Mouse (Mus musculus) hindbrain, embryonic 11.5 days (tissue): ENCODE measurements around the gene Slc35e3. TPM values are rescaled to one million over a fixed set of nuclear protein-coding genes. Genes with fewer than 3 reads are reported as not detected.

Experiments used
- ATAC-seq: fragments of 200-750 bp; cut with Nextera tagmentation; 2 replicates; pipeline ENCODE4 v1.8.0; 2017; ENCODE audit warnings: mild to moderate bottlenecking, moderate TSS enrichment, moderate library complexity; ENCODE audit not compliant: low FRiP score
- DNase-seq: peaks from one replicate; pipeline ENCODE4 v3.0.0-alpha.2; 2015; ENCODE audit warnings: low spot score
- H3K27ac ChIP-seq: fragments of 300-500 bp; sonication (generic); 2 replicates; pipeline ENCODE4 v1.5.1; 2014; ENCODE audit warnings: mild to moderate bottlenecking, low read depth, low read length
- H3K27me3 ChIP-seq: fragments of 300-500 bp; sonication (generic); 2 replicates; pipeline ENCODE4 v1.6.1; 2014; ENCODE audit warnings: mild to moderate bottlenecking, low read length, moderate library complexity, mixed read lengths; ENCODE audit not compliant: control insufficient read depth, insufficient read depth
- H3K36me3 ChIP-seq: fragments of 300-500 bp; sonication (generic); 2 replicates; pipeline ENCODE4 v1.6.1; 2014; ENCODE audit warnings: mild to moderate bottlenecking, low read length, moderate library complexity, mixed read lengths; ENCODE audit not compliant: control insufficient read depth, insufficient read depth
- H3K4me1 ChIP-seq: fragments of 300-500 bp; sonication (generic); replicated peaks from 2 replicates; pipeline ENCODE4 v1.6.1; 2014; ENCODE audit warnings: low read length, mixed read lengths; ENCODE audit not compliant: control insufficient read depth, insufficient read depth
- H3K4me2 ChIP-seq: fragments of 300-500 bp; sonication (generic); replicated peaks from 2 replicates; pipeline ENCODE4 v1.6.1; 2014; ENCODE audit warnings: mild to moderate bottlenecking, low read depth, low read length
- H3K4me3 ChIP-seq: fragments of 300-500 bp; sonication (generic); 2 replicates; pipeline ENCODE4 v1.5.1; 2014; ENCODE audit warnings: low read depth, low read length
- H3K9ac ChIP-seq: fragments of 300-500 bp; sonication (generic); 2 replicates; pipeline ENCODE4 v1.6.1; 2014; ENCODE audit warnings: low read depth, low read length
- H3K9me3 ChIP-seq: fragments of 300-500 bp; sonication (generic); 2 replicates; pipeline ENCODE4 v1.6.1; 2016; ENCODE audit warnings: low read length; ENCODE audit not compliant: control insufficient read depth
- WGBS: fragments of 180-500 bp; shearing (Covaris S2); extraction: QIAGEN DNeasy Blood & Tissue Kit; methylation state at CpG from one replicate; pipeline ENCODE4 v1.1.7; 2014; 5-methylcytosine and 5-hydroxymethylcytosine counted together
- polyA plus RNA-seq: library from polyadenylated mRNA; unstranded; fragments of >200 nt; fragmentation: Nextera tagmentation; extraction: Ambion mirVana; gene quantifications from 2 replicates; pipeline ENCODE4 v1.2.1, GENCODE M21; 2014

The Slc35e3 gene
- polyA plus RNA-seq, 1 experiment from 2014 or later: 18.2 TPM

- DNase-seq (no peak), ATAC-seq (no peak)
- peaks cover 16% of the 10 kb centered on the region for H3K36me3 ChIP-seq
- no peaks in the 10 kb centered on the region for H3K9me3 ChIP-seq
- H3K4me2 ChIP-seq: no peak overlapping the region
- H3K27me3 ChIP-seq: no peaks in the 10 kb centered on the region
- H3K4me3 ChIP-seq: no peak overlapping the region
- WGBS: 97% methylated on average over 13 of the region's 13 CpGs
- H3K4me1 ChIP-seq: no peaks in the 10 kb centered on the region
- H3K27ac ChIP-seq: no peak overlapping the region
- H3K9ac ChIP-seq: no peak overlapping the region
These were observed 37.7 kb upstream of the Slc35e3 start for GRCm38 (mm10) chr10:117783786-117784420.

- no peak overlapping the region for H3K9ac ChIP-seq
- no peaks in the 10 kb centered on the region for H3K4me1 ChIP-seq
- H3K36me3 ChIP-seq: peaks cover 16% of the 10 kb centered on the region
- H3K4me2 ChIP-seq: no peak overlapping the region
- DNase-seq: no peak
- H3K4me3 ChIP-seq: no peak overlapping the region
- no peak overlapping the region for H3K27ac ChIP-seq
- ATAC-seq: no peak
- no peaks in the 10 kb centered on the region for H3K27me3 ChIP-seq
- 93% methylated on average over 14 of the region's 14 CpGs for WGBS
- no peaks in the 10 kb centered on the region for H3K9me3 ChIP-seq
These were observed 36.5 kb upstream of the Slc35e3 start for GRCm38 (mm10) chr10:117782491-117783260.

GRCm38 (mm10) chr10:117782056-117782455 is 35.9 kb upstream of the Slc35e3 start:
- no peak for DNase-seq
- H3K9ac ChIP-seq: no peak overlapping the region
- ATAC-seq: no peak
- H3K4me1 ChIP-seq: no peaks in the 10 kb centered on the region
- no peak overlapping the region for H3K4me3 ChIP-seq
- H3K27ac ChIP-seq: no peak overlapping the region
- H3K4me2 ChIP-seq: no peak overlapping the region
- no peaks in the 10 kb centered on the region for H3K27me3 ChIP-seq
- H3K36me3 ChIP-seq: peaks cover 18% of the 10 kb centered on the region
- WGBS: 91% methylated on average over 2 of the region's 2 CpGs
- H3K9me3 ChIP-seq: no peaks in the 10 kb centered on the region

GRCm38 (mm10) chr10:117781021-117781725 is 35.0 kb upstream of the Slc35e3 start:
- H3K4me3 ChIP-seq: no peak overlapping the region
- no peak for ATAC-seq
- H3K27me3 ChIP-seq: no peaks in the 10 kb centered on the region
- H3K36me3 ChIP-seq: peaks cover 14% of the 10 kb centered on the region
- DNase-seq: no peak
- H3K9me3 ChIP-seq: no peaks in the 10 kb centered on the region
- H3K4me2 ChIP-seq: no peak overlapping the region
- H3K27ac ChIP-seq: no peak overlapping the region
- H3K4me1 ChIP-seq: no peaks in the 10 kb centered on the region
- WGBS: 97% methylated on average over 17 of the region's 17 CpGs
- no peak overlapping the region for H3K9ac ChIP-seq

GRCm38 (mm10) chr10:117780306-117780911 is 34.2 kb upstream of the Slc35e3 start:
- Histone ChIP-seq H3K27ac (no peak overlapping the region), H3K9ac (no peak overlapping the region), H3K9me3 (no peaks in the 10 kb centered on the region), H3K27me3 (no peaks in the 10 kb centered on the region), H3K4me2 (no peak overlapping the region), H3K4me3 (no peak overlapping the region), H3K4me1 (no peaks in the 10 kb centered on the region), H3K36me3 (peaks cover 8% of the 10 kb centered on the region; the same call in 1 of the 2 replicates)
- ATAC-seq (no peak), DNase-seq (no peak)
- 97% methylated on average over 6 of the region's 6 CpGs for WGBS

GRCm38 (mm10) chr10:117779581-117780305 is 33.6 kb upstream of the Slc35e3 start:
- Histone ChIP-seq H3K4me1 (no peaks in the 10 kb centered on the region), H3K27me3 (no peaks in the 10 kb centered on the region), H3K4me3 (no peak overlapping the region), H3K9ac (no peak overlapping the region), H3K9me3 (no peaks in the 10 kb centered on the region), H3K4me2 (no peak overlapping the region), H3K36me3 (peaks cover 11% of the 10 kb centered on the region; the same call in 1 of the 2 replicates), H3K27ac (no peak overlapping the region)
- no peak for ATAC-seq
- DNase-seq: no peak
- WGBS: 92% methylated on average over 8 of the region's 8 CpGs

- Histone ChIP-seq H3K36me3 (peaks cover 14% of the 10 kb centered on the region; the same call in 1 of the 2 replicates), H3K4me3 (no peak overlapping the region), H3K9me3 (no peaks in the 10 kb centered on the region), H3K27me3 (no peaks in the 10 kb centered on the region), H3K4me1 (no peaks in the 10 kb centered on the region), H3K9ac (no peak overlapping the region), H3K4me2 (no peak overlapping the region), H3K27ac (no peak overlapping the region)
- WGBS: 95% methylated on average over 4 of the region's 4 CpGs
- ATAC-seq (no peak), DNase-seq (no peak)
These were observed 32.8 kb upstream of the Slc35e3 start for GRCm38 (mm10) chr10:117778951-117779350.

GRCm38 (mm10) chr10:117778328-117778910 is 32.3 kb upstream of the Slc35e3 start:
- no peaks in the 10 kb centered on the region for H3K4me1 ChIP-seq
- H3K9me3 ChIP-seq: no peaks in the 10 kb centered on the region
- H3K27me3 ChIP-seq: no peaks in the 10 kb centered on the region
- DNase-seq: no peak
- H3K9ac ChIP-seq: no peak overlapping the region
- no peak overlapping the region for H3K27ac ChIP-seq
- peaks cover 12% of the 10 kb centered on the region; the same call in 1 of the 2 replicates for H3K36me3 ChIP-seq
- H3K4me2 ChIP-seq: no peak overlapping the region
- no peak overlapping the region for H3K4me3 ChIP-seq
- no peak for ATAC-seq
- 93% methylated on average over 12 of the region's 12 CpGs for WGBS
